In the genomic region with DNA sequence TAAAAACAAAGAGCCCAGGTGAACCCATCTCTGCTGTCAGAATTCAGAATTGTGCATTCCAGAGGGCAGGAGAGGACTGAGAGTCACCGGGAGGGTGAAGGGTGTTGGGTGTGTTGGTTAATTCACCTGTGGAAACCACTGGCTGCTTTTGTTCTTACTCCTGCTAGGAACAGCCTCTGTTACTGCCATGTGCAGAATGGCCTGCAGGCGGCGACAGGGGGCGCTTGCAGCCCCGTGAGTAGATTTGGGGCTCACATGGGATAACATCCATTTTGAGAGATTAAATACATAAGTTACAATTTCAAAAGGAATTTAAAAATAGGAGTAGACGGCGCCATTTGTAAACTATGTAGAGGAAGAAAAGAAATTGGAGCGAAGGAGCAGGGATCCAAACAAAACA, we compare ENCODE assay signal across 9 mouse cellular contexts. TPM values are rescaled to one million over a fixed set of nuclear protein-coding genes. Genes with fewer than 3 reads are reported as not detected.
A peak's percentile ranks its signal among the peaks of the same experiment; 100 is the strongest.
DNase-seq lines count a peak whose midpoint lies in the region; ATAC-seq and TF ChIP-seq lines count a peak whose summit lies in the region.
"Had no signal": no experiment of that assay in that cellular context is flagged by ENCODE, and none has a peak within 500 bp of the region (broad histone marks: within the 10 kb centered on the region; RNA-seq: fewer than 3 reads in every experiment).

No protein-coding gene starts in this region.

- no peak for TF ChIP-seq POLR2A in CH12.LX (IDR thresholded peaks at IDR 0.05; ENCODE audit: low read depth, low read length)
- TF ChIP-seq POLR2A in bone marrow, adult 2 months (IDR thresholded peaks at IDR 0.05; ENCODE audit: borderline replicate concordance, control insufficient read depth, low read depth, low read length): no peak

- no peaks in the 10 kb centered on the region for H3K9me3 ChIP-seq in hindbrain, embryonic 11.5 days (ENCODE audit: control insufficient read depth, low read length)
- no peaks in the 10 kb centered on the region for H3K9me3 ChIP-seq in hindbrain, embryonic 13.5 days
- H3K9me3 ChIP-seq in CH12.LX (replicated peaks; ENCODE audit: low read length): peaks cover 6% of the 10 kb centered on the region

- DNase-seq in hindbrain, embryonic 11.5 days (ENCODE audit: low spot score): peak; percentile 8
- no peak for DNase-seq in CH12.LX (ENCODE audit: extremely low read depth)
- DNase-seq in ovary, postnatal 36 days (ENCODE audit: low spot score): no peak
- DNase-seq in ovary, postnatal 14 days (ENCODE audit: low spot score): no peak
- DNase-seq in gastrocnemius, adult 18-20 months (ENCODE audit: low spot score): no peak

- no peaks in the 10 kb centered on the region for H3K36me3 ChIP-seq in hindbrain, embryonic 11.5 days (ENCODE audit: control insufficient read depth, insufficient read depth, low read length)
- no peaks in the 10 kb centered on the region for H3K36me3 ChIP-seq in hindbrain, embryonic 13.5 days
- peaks cover 0 to 3% of the 10 kb centered on the region in 2 experiments for H3K36me3 ChIP-seq in CH12.LX (replicated peaks in 1 of 2; ENCODE audit: control insufficient read depth in 1 of 2, insufficient read depth in 1 of 2, low read length in 1 of 2)

- H3K9ac ChIP-seq in hindbrain, embryonic 11.5 days (ENCODE audit: low read depth, low read length): no peak overlapping the region
- H3K9ac ChIP-seq in hindbrain, embryonic 13.5 days: no peak overlapping the region
- H3K9ac ChIP-seq in CH12.LX (ENCODE audit: insufficient read depth, low read depth): no peak overlapping the region

- TF ChIP-seq RAD21 in CH12.LX (IDR thresholded peaks at IDR 0.05; ENCODE audit: low read depth, low read length): peak; percentile 6

- H3K79me2 ChIP-seq in CH12.LX (replicated peaks; ENCODE audit: control insufficient read depth, extremely low read depth, insufficient read depth, poor library complexity, severe bottlenecking): no peaks in the 10 kb centered on the region

- ATAC-seq in hindbrain, embryonic 11.5 days (ENCODE audit: low FRiP score): no peak
- ATAC-seq in hindbrain, embryonic 13.5 days (ENCODE audit: low FRiP score): no peak
- ATAC-seq in neutrophil, adult 5-6 weeks (ENCODE audit: extremely low read depth, insufficient number of reproducible peaks, low FRiP score, poor library complexity, severe bottlenecking): peak; percentile 73

- no peak overlapping the region for H3K4me2 ChIP-seq in hindbrain, embryonic 11.5 days (replicated peaks; ENCODE audit: low read depth, low read length)
- no peak overlapping the region for H3K4me2 ChIP-seq in hindbrain, embryonic 13.5 days
- H3K4me2 ChIP-seq in CH12.LX (ENCODE audit: insufficient read depth, low read depth, poor library complexity, severe bottlenecking): no peak overlapping the region

- in situ Hi-C loops in CH12.LX (cut with MboI; ENCODE audit: low pct_ligation_motif_present, low pct_unique_long_range_greater_than_20kb, low sequenced_read_pairs): no loop called here

- no peak overlapping the region for H3K27ac ChIP-seq in hindbrain, embryonic 11.5 days (ENCODE audit: low read depth, low read length)
- H3K27ac ChIP-seq in hindbrain, embryonic 13.5 days: no peak overlapping the region
- H3K27ac ChIP-seq in CH12.LX (ENCODE audit: insufficient read depth, low read depth): no peak overlapping the region
- no peak overlapping the region for H3K27ac ChIP-seq in bone marrow, adult 2 months (ENCODE audit: control insufficient read depth, insufficient read depth, low read depth, low read length, poor library complexity)

- WGBS in hindbrain, embryonic 11.5 days: 38% methylated on average over 8 of the region's 8 CpGs
- WGBS in hindbrain, embryonic 13.5 days: 40% methylated on average over 8 of the region's 8 CpGs
- 34% methylated on average over 8 of the region's 8 CpGs for WGBS in bone marrow, adult 2 months

- H3K27me3 ChIP-seq in hindbrain, embryonic 11.5 days (ENCODE audit: control insufficient read depth, insufficient read depth, low read length): no peaks in the 10 kb centered on the region
- no peaks in the 10 kb centered on the region for H3K27me3 ChIP-seq in hindbrain, embryonic 13.5 days
- H3K27me3 ChIP-seq in CH12.LX (replicated peaks): no peaks in the 10 kb centered on the region

- H3K4me1 ChIP-seq in hindbrain, embryonic 11.5 days (replicated peaks; ENCODE audit: control insufficient read depth, insufficient read depth, low read length): no peaks in the 10 kb centered on the region
- no peaks in the 10 kb centered on the region for H3K4me1 ChIP-seq in hindbrain, embryonic 13.5 days (replicated peaks)
- H3K4me1 ChIP-seq in CH12.LX (ENCODE audit: control insufficient read depth in 1 of 2, insufficient read depth in 2 of 2): peaks cover 8 to 25% of the 10 kb centered on the region in 2 experiments; a peak in 3 of 4 replicates
- no peaks in the 10 kb centered on the region; the same call in none of the 2 replicates for H3K4me1 ChIP-seq in bone marrow, adult 2 months (ENCODE audit: control insufficient read depth, insufficient read depth, low read length)

- no peak overlapping the region for H3K4me3 ChIP-seq in hindbrain, embryonic 11.5 days (ENCODE audit: low read depth, low read length)
- H3K4me3 ChIP-seq in hindbrain, embryonic 13.5 days: no peak overlapping the region
- no peak overlapping the region for H3K4me3 ChIP-seq in CH12.LX (replicated peaks in 1 of 3; ENCODE audit: low read depth in 2 of 3, low read length in 2 of 3, poor library complexity in 1 of 3)
- H3K4me3 ChIP-seq in bone marrow, adult 2 months (replicated peaks; ENCODE audit: control insufficient read depth, low read depth, low read length): no peak overlapping the region

- dilution Hi-C loops in CH12.LX (cut with MboI; ENCODE audit: extremely low pct_ligation_motif_present, extremely low pct_unique_long_range_greater_than_20kb, low sequenced_read_pairs): no loop called here

- peak in 1 of 2 experiments; percentile 61; a peak in 2 of 4 replicates for TF ChIP-seq CTCF in CH12.LX (conservative IDR thresholded peaks at IDR 0.05 in 1 of 2, IDR thresholded peaks at IDR 0.05 in 1 of 2; ENCODE audit: low read depth in 2 of 2, low read length in 2 of 2)
- TF ChIP-seq CTCF in bone marrow, adult 2 months (IDR thresholded peaks at IDR 0.05; ENCODE audit: control insufficient read depth, insufficient read depth, low read length): peak; percentile 67

- no peak for TF ChIP-seq EP300 in CH12.LX (IDR thresholded peaks at IDR 0.05; ENCODE audit: low read length)

TF ChIP-seq in CH12.LX, 34 proteins besides CTCF, POLR2A, EP300 and RAD21:
- TF ChIP-seq MAFK (IDR thresholded peaks at IDR 0.05; ENCODE audit: insufficient replicate concordance, low read length): no peak
- TF ChIP-seq SMC3 (IDR thresholded peaks at IDR 0.05; ENCODE audit: low read depth, low read length): peak; percentile 47
- TF ChIP-seq USF2 (conservative IDR thresholded peaks at IDR 0.05; ENCODE audit: low read depth, low read length): no peak
- TF ChIP-seq GABPA (IDR thresholded peaks at IDR 0.05; ENCODE audit: insufficient replicate concordance, low read depth, low read length): no peak
- no peak for TF ChIP-seq JUND (conservative IDR thresholded peaks at IDR 0.05; ENCODE audit: low read depth, low read length)

RNA-seq across cellular contexts. Expression of a gene that starts 13.6 kb away (rescaled TPM):
- polyA plus RNA-seq in hindbrain, embryonic 11.5 days (2014; fragmentation: Nextera tagmentation; extraction: Ambion mirVana): 0.09 TPM in 1 of 2 replicates, not detected in the other
- polyA plus RNA-seq in hindbrain, embryonic 13.5 days (2015; fragmentation: Nextera tagmentation; extraction: Ambion mirVana): 0.09 and 0.14 TPM in 2 replicates
- total RNA-seq in CH12.LX (2012; rRNA removed): 14.6 and 18.1 TPM in 2 replicates
- total RNA-seq in CH12.LX (2014; rRNA removed): 13.6 and 15.4 TPM in 2 replicates
- polyA plus RNA-seq in CH12.LX (2012; ENCODE audit: insufficient read length, low read depth): 10.6 and 12.7 TPM in 2 replicates
- polyA plus RNA-seq in bone marrow, adult 2 months (2011; ENCODE audit: insufficient read depth, insufficient read length, low replicate concordance, missing spikeins): 7.0 and 12.8 TPM in 2 replicates
- 79.1 and 86.9 TPM in 2 replicates for total RNA-seq in neutrophil, adult 5-6 weeks (2017)
- not detected for total RNA-seq in gastrocnemius, adult 18-20 months (2021)
- total RNA-seq: layer of hippocampus, adult 18-20 months had no signal

RNA-seq across cellular contexts. Expression of a gene that starts 30.8 kb away (rescaled TPM):
- 0.28 TPM in 1 of 2 replicates, not detected in the other for polyA plus RNA-seq in hindbrain, embryonic 11.5 days (2014; fragmentation: Nextera tagmentation; extraction: Ambion mirVana)
- polyA plus RNA-seq in hindbrain, embryonic 13.5 days (2015; fragmentation: Nextera tagmentation; extraction: Ambion mirVana): 0.32 and 0.61 TPM in 2 replicates
- total RNA-seq in CH12.LX (2012; rRNA removed) (483 and 965 TPM in 2 replicates), CH12.LX (2014; rRNA removed) (261 and 321 TPM in 2 replicates)
- 121 and 137 TPM in 2 replicates for polyA plus RNA-seq in CH12.LX (2012; ENCODE audit: insufficient read length, low read depth)
- polyA plus RNA-seq in bone marrow, adult 2 months (2011; ENCODE audit: insufficient read depth, insufficient read length, low replicate concordance, missing spikeins): not detected in 2 replicates
- total RNA-seq in neutrophil, adult 5-6 weeks (2017): not detected in 2 replicates
- not detected for total RNA-seq in gastrocnemius, adult 18-20 months (2021)

RNA-seq across cellular contexts. Expression of a gene that starts 47.6 kb away (rescaled TPM):
- 0.36 and 0.82 TPM in 2 replicates for polyA plus RNA-seq in hindbrain, embryonic 11.5 days (2014; fragmentation: Nextera tagmentation; extraction: Ambion mirVana)
- 1.3 TPM in 2 replicates for polyA plus RNA-seq in hindbrain, embryonic 13.5 days (2015; fragmentation: Nextera tagmentation; extraction: Ambion mirVana)
- 2.5 and 5.4 TPM in 2 replicates for total RNA-seq in CH12.LX (2012; rRNA removed)
- total RNA-seq in CH12.LX (2014; rRNA removed): 1.4 and 3.9 TPM in 2 replicates
- 1.2 and 1.5 TPM in 2 replicates for polyA plus RNA-seq in CH12.LX (2012; ENCODE audit: insufficient read length, low read depth)
- 68.1 and 221 TPM in 2 replicates for polyA plus RNA-seq in bone marrow, adult 2 months (2011; ENCODE audit: insufficient read depth, insufficient read length, low replicate concordance, missing spikeins)
- total RNA-seq in neutrophil, adult 5-6 weeks (2017): 164 TPM in 2 replicates
- total RNA-seq in gastrocnemius, adult 18-20 months (2021): 10 to 100 TPM; 23.2 to 26.2 TPM

Comparison
In these comparisons a context has a peak if more than half of its experiments do, and no peak if none do; other contexts are left out.
1. RNA of a gene that starts 30.8 kb away (polyA plus RNA-seq): 121 to 137 TPM in CH12.LX; 0.32 to 0.61 TPM in hindbrain, embryonic 13.5 days, 0.28 TPM in hindbrain, embryonic 11.5 days and not detected in bone marrow, adult 2 months; every median in the first group is over 10 times any median in the second.
2. RNA of a gene that starts 47.6 kb away (polyA plus RNA-seq): 68.1 to 221 TPM in bone marrow, adult 2 months; 1.3 TPM in hindbrain, embryonic 13.5 days, 1.2 to 1.5 TPM in CH12.LX and 0.36 to 0.82 TPM in hindbrain, embryonic 11.5 days; every median in the first group is over 10 times any median in the second.